Mouse (Mus musculus) left cerebral cortex, postnatal 10 days (tissue): ENCODE results near the gene 4931406P16Rik. TPM values are rescaled to one million over a fixed set of nuclear protein-coding genes. Genes with fewer than 3 reads are reported as not detected.
"Not testable (repeated sequence)": the region's sequence is repeated elsewhere in the genome, so short reads cannot be mapped to it uniquely, and the experiment has no call there.

ENCODE experiments used
- DNase-seq, 2 experiments: peaks; one replicate each; pipeline ENCODE4 v3.0.0; 2021 to 2022; ENCODE audit warnings: low spot score in 2 of 2, mixed read lengths in 1 of 2; ENCODE audit errors: extremely low spot score in 1 of 2
- intact Hi-C: fragments of 180-260 bp; cut with DNase I; formaldehyde crosslinking; loops from one replicate; pipeline ENCODE4 v1.15.1; 2025
- total RNA-seq, 2 experiments: library from RNA; stranded (reverse); gene quantifications; 2 replicates each; pipeline ENCODE4 v1.2.3; 2021

Gene 4931406P16Rik
- total RNA-seq, 2 experiments from 2014 or later = 46.2 to 54.4 TPM

DNA sequence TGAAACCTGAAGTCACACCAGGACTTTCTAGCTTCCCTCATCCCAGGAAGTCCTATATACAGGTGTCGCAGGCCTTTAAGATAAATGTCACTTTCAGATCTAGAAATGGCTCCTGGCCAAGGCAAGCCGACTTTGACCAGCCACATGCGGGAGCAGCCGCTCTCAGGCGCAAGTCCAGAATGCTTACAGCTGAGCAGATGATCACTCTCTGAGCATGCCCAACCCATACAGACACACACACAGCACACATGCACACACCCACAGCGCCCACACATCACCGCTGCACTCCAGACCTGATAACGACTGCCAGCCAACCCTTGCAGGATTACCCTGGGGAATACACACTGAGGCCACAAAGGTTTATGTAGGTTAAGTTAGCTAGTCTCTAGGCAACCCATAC, 87.3 kb downstream of the 4931406P16Rik start:
- DNase-seq = no peak
- intact Hi-C loops = no loop called here

DNA sequence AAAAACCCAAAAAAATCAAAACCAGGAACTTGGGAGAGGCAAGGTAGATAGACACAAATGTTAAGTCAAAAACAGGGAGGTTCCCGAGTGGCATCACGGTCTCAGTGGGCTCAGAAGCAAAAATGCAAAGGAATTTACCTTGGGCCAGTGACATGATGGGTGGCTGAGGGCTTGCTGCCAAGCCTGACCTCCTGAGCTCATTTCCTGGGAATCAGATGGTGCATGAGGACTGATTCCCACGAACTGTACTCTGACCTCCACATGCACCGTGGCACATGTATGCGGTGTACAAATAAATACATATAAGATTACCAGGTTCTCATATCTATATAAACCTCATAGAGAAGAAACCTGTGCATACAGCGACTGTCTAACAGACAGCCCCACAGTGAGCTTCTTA, 89.0 kb downstream of the 4931406P16Rik start:
- DNase-seq = no peak
- intact Hi-C loops = no loop called here

DNA sequence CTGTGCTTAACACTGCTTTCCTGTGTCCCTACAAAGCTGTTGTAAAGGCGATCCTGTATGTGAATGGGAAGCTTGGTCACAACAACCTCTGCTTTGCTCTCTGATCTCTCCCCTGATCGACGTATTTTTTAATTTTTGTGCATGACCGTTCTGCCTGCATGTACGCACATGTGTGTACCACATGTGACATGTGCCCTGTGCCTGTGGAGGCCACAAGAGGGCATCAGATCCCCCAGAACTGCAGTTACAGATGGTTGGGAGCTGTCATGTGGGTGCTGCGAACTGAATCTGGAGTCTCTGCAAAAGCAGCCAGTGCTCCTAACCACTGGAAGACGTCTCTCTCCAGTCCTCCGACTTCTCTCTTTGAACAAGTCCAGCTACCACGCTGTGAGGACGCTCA, 91.0 kb downstream of the 4931406P16Rik start:
- intact Hi-C loops = no loop called here
- no peak for DNase-seq

DNA sequence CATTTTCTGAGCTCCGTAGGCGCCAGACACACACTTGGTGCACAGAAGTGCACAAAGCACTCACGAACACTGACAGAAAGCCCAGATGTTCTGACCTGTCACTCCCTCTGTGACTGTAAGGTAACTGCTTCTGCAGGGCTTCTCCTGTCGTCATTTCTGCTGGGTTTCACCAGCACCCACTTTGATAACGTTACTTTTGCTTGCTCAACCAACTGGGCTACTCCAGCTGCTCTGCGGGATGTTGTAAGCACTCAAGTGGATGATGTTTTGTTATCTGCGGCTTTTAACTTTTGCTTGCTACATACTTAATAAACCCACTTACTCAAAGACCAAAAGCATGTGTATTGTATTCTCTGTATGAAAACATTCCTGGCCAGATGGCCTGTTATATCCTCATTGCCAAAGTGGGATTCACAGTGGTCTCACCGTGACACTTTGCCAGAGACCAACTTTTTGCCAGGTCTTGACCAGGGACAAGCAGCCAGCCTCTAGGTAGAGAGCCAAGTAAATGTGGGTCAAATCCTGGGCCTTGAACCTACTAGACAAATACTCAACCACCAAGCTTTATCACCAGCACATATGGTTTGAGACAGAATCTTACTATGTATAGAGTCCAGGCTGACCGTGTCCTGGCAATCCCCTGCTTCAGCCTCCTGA, 91.6 kb downstream of the 4931406P16Rik start:
- intact Hi-C loops = no loop called here
- DNase-seq = no peak

- DNase-seq = no peak
- intact Hi-C loops = no loop called here
Measured at GRCm38 (mm10) chr7:34218496-34218895, 94.9 kb downstream of the 4931406P16Rik start.

DNA sequence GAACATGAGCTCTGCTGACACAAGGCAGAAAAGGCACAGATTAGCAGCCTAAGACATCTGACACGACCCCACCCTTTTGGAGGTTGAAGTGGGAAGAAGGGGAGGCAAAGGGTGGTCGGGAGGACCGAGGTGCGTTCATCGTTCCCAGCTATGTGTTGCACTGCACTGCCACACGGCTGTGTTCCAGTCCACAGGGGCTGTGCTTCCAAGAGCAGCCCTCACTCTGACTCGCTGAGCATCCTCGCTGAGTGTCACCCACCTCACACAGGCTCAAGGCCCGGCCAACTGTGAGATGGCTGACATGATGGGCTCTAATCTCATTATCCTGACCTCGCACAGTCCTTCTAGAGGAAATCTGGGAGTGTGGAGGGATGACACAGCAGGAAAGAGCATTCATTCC, 96.9 kb downstream of the 4931406P16Rik start:
- intact Hi-C loops = no loop called here
- DNase-seq = no peak

- intact Hi-C loops = no loop called here
- DNase-seq = no peak
Measured at GRCm38 (mm10) chr7:34215481-34215880, 97.9 kb downstream of the 4931406P16Rik start.

DNA sequence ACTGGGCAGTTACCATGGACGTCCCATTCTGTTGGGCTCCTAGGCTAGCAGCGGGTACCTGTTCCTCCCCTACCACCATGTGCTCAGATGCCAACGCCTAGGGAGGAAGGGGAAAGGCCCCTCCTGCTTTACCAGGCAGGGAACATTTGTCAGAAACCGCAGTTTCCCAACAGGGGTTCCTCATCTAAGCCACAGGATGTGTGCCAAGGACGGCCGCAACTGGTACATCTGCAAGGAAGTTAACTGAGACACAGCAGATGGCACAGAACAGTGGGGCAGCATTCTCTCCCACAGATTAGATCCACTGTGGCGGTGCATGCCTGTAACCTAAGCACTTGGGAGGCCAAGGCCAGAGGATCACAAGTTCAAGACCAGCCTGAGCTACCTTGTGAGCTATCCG, 98.7 kb downstream of the 4931406P16Rik start:
- intact Hi-C loops = no loop called here
- no peak for DNase-seq

DNA sequence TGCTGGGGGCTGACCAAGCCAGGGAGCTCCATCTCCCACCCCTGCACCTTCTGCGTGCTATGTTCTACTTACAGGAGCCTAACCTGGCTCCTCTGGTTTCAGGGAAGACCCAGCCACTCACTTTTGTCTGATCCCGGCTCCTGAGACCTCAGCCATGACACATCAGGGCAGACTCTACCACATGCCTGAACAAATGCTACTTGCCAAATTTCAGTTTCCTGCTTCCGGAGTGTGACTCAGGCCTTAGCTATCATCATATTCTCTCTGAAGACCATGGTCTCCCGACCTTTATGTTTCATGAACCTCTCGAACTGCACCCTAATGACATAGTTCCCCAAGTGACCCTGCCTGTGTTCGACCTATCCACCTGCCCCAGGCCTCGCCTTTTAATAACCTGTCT, 100.1 kb downstream of the 4931406P16Rik start:
- intact Hi-C loops = no loop called here
- DNase-seq = no peak

DNA sequence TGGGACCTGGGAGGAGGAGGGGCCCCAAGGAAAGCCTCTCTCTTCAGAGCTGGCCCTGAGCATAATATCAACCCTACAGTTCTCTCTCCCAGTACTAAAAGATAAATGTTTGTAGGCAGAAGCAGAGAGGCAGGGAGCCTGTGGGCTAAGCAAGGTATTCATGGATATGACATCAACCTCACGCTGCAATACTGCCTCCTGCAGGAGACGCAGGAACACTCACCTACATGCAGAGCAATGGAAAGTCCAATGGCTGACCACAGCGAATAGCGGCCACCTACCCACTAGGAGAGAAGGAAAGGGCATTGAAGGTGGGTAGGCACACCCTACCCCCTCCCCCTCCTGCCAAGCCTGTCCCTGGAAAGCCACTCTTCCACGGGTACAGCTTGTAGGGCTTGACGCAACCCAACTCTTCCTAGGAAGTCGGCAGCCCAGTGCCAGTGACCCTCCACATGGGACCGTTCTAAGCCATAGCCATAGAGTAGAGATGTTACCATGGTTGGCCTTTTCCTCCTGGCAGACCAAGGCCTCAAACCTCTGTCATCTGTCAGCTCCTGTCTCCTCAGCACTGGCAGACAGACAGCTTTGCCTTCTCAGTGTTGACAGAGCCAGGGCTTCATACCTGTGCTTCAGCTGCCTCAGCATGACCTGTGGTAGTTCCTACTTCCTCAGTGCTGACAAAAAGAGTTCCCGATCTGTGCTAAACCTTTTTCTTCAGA, 105.2 kb downstream of the 4931406P16Rik start:
- no peak for DNase-seq
- intact Hi-C loops = no loop called here

DNA sequence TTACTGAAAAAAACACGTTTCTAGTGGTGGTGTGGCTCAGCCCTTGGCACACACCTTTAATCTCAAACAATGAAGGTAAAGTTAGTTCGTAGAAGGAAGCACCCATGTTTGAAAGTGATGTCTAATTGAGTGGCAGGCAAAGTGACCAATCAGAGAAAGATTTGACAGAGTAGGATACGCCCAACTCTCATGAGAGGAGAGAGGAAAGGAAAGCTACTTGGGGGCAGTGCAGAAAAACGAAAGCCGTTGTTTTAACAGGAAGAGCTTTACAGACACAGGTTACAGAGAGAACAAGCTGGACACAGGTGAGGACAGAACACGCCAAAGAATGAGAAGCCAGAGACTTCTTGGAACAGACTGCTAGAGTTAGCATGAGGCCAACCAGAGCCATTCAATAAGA, 107.0 kb downstream of the 4931406P16Rik start:
- intact Hi-C loops = no loop called here
- no peak for DNase-seq

DNA sequence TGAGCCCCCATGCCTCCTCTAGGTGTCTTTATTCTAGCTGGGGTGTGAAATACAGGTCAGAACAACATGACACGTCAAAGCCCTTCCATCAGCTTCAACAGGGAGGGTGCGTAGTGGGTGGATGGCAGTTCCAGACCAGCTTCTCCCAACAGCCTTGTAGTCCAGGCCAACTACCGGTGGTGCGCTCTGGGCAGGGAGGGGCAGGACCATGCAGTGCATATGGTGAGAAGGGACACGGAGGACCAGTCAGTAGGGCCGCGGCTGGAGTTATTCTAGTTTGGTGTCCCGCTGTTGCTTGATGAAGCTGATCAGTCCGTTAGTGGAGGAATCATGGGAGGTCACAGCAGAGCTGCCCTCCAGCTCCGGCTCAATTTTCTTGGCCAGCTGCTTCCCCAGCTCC, 111.2 kb downstream of the 4931406P16Rik start:
- intact Hi-C loops, DNase-seq: not testable (repeated sequence)

DNA sequence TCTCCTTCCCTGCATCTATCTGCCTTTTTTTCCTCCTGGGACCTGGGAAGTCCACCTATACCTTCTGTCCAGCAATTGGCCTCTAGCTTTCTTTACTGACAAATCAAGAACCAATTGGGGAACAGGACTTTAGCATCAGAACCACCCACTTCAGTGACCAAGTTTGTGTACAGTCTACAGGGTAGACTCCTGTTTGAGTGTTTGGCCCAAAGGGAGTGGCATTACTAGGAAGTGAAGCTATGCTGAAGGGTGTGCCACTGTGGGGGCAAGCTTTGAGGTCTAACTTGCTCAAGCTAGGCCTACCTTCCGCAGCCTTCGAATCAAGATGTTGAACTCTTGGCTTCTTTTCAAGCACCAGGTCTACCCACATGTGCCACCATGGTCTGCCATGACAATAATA, 112.5 kb downstream of the 4931406P16Rik start:
- intact Hi-C loops = no loop called here
- no peak for DNase-seq

DNA sequence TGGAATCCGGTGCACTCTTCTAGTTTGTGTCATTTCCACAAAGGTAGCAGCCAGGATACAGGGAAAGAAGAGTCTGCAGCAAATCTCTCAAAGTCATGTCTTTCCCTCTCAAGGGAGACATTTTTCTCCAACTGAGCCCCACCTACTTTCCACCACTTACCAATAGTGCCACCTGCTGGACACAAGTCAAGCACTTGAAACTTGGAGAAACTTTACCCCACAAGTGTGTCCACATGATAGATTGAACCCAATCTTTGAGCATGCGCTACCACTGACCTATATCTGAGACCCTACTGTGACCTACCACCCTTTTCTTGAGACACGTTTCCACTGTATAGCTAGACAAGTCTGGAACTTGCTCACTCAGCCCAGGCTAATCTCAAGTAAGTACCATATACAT, 115.0 kb downstream of the 4931406P16Rik start:
- intact Hi-C loops = no loop called here
- peak in 1 of 2 experiments; percentile 35 for DNase-seq

DNA sequence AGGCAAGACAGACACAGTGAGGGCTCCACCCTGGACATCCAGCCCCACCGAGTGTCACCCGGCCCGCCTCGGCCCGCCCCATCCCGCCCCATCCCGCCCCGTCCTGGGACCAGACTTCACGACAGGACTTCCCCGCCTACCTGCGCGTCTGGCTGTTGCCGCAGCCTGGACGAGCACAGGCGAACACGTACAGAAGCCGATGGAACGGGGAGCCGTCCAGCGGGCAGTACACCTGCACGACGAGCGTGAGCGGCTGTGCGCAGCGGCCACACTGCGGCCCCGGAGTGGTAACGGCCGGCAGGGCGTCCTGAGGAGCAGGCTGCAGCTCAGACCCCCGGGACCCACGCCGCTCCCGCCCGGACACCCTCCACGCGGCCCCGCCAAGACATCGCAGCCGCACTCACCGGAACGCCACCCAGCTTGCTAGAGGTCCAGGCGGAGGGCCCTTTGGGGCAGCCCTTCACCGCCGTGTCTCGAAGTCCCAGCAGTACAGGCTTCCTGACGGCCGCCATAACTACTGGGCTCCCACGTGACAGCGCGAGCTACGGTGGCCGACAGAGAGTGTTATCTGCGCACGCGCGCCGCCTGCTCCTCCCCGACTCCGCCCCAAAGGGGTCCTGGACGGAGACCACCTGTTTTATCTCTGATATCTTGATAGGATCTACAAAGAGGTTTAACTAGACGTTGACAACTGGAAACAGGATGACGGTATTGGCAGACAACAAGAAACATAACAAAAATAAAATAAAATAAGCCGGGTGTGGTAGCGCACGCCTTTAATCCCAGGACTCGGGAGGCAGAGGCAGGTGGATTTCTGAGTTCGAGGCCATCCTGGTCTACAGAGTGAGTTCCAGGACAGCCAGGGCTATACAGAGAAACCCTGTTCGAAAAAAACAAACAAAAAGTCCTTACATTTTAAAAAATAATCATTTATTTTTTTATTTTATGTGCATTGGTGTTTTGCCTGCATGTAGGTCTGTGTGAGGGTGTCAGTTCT, 116.9 kb downstream of the 4931406P16Rik start, which contains the start of gene Pdcd2l:
TSS of gene Pdcd2l (minus strand) at position 530 of the 997 bp plus-strand sequence.
- DNase-seq = peak; percentile 90 to 96
- intact Hi-C loops = no loop called here

- no peak for DNase-seq
- intact Hi-C loops = no loop called here
Measured at GRCm38 (mm10) chr7:34195632-34196031, 117.7 kb downstream of the 4931406P16Rik start.

DNA sequence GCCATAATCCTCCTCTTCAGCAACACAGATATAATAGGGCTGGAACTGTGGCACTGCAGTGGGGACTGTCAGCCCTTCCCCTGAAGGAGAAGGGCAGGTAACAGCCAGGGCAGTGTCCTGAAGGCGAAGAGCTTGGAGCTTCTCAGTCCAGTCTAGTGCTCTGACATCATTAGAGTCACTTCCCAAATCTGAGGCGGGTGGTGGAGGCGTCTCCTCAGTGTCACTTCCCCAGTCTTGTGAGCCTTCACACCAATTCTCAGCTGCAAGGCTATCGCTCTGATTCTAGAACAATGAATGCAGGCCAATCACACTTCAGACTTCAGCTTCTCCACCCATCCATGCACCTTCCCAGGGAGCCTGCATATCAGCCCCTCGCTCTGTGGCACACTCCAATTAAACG, 120.5 kb downstream of the 4931406P16Rik start:
- intact Hi-C loops = no loop called here
- no peak for DNase-seq

- no peak for DNase-seq
- intact Hi-C loops = no loop called here
Measured at GRCm38 (mm10) chr7:34189376-34189989, 123.9 kb downstream of the 4931406P16Rik start.
